Mouse (Mus musculus) lung, adult 2 months (tissue): ENCODE measurements around the gene Epha4.

Source experiments
- CTCF ChIP-seq: fragments of 200-500 bp; IDR thresholded peaks from 2 replicates; pipeline ENCODE4 v1.5.1; 2011; ENCODE audit warnings: mild to moderate bottlenecking, low read length, control low read depth; ENCODE audit not compliant: insufficient read depth
- POLR2A ChIP-seq: fragments of 200-500 bp; IDR thresholded peaks from 2 replicates; pipeline ENCODE4 v1.6.1; 2011; ENCODE audit warnings: low read depth, mild to moderate bottlenecking, control low read depth, low read length, borderline replicate concordance; ENCODE audit errors: extremely low read depth

DNA sequence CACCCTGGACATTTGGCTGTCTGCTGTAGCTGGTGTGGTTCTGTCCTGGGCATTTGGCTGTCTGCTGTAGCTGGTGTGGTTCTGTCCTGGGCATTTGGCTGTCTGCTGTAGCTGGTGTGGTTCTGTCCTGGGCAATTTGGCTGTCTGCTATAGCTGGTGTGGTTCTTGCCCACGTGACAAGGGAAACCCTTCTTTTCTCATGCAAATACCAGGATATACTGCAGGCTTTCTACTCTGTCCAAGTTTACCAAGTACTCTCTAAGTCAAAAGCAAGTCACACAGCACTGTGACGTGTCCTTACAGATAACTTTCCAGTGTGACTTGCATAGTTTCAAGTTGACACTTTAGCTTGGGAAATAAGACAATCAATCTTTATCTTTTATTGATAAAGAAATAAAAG, 10.1 kb downstream of the Epha4 start:
- TF ChIP-seq CTCF (no peak), POLR2A (no peak)
